Mouse (Mus musculus) 3T3-L1 (cell line): Measurements from ENCODE around the gene Itpr3.

Experiments used
- DNase-seq: peaks from one replicate; pipeline ENCODE4 v3.0.0-alpha.2; 2015; ENCODE audit warnings: low read depth, low spot score

Itpr3 gene

DNA sequence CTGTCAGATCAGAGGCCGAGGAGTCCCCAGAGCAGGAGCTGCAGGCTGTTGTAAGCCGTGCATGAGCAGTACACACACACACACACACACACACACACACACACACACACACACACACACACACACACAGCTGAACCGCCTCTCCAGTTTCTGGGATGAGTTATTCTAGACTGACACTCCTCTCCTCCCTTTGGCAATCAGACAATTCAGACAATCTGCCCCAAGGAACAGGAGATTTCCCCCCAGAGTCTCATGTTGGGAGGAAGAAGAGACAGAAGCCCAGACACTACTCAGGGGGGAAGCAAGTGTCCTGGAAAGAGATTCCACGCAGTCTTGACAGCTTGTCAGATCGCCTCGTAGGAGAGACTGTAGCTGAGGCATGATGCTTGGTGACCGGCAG lies 82.2 kb downstream of the Itpr3 start:
- DNase-seq: peak; percentile 42

DNA sequence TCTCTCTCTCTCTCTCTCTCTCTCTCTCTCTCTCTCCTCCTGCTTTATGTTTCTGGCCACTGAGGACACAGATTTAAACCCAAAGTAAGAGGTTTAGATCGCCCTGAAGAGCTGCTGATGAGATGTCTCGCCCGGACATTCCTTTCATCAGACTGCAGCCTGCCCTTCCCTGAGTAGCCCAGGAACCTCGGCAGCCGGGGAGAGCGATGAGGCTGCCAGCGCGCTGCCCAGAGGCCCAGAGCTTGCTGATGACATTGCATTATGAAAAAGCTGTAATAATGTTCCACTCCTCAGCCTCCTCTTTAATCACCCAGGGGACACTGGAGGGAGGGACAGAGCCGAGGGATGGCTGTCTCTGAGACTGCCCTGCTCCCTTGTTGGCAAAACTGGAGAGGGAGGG lies 83.2 kb downstream of the Itpr3 start:
- DNase-seq: peak; percentile 59

DNA sequence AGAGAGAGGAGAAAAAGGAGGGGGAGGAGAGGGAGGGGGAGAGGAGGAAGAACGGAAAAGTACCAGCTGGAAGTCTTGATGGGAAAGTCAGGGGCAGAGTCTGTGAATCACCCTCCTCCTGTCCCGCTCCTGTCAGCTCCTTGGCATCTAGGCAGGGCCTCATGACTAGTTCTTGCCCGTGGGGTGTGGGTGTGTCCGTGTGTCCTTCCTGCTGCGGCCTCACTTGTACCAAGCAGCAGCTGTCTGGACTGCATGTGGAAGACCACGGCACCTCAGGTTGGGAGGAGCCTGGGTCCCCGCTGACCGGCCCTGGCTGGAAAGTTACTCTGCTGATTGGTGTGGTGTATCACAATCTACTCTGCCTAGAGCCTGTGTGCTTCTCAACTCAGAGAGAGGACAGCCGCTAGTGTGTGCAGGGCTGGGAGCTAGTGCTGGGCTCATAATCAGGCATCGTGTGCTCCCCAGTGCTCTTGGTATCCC lies 84.9 kb downstream of the Itpr3 start:
- peak; percentile 100 for DNase-seq

DNA sequence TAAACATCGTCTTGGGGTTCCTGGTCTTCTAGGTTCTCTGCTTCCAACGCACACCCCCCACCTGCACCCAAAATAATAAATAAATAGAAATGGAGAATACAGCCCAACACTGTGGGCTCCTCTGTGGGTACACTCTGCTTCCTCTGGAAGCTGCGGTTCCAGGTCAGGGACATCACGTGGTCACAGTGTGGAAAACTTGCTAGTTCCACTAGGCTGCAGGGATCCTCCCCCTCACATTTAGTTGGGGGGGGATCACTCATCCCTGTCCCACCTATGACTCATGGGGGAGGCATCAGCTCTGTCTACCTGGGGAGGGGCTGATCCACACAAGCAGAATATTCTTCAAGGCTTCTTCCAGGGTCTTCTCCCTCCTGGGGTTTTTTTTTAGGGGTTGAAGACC lies 87.0 kb downstream of the Itpr3 start:
- no peak for DNase-seq

DNA sequence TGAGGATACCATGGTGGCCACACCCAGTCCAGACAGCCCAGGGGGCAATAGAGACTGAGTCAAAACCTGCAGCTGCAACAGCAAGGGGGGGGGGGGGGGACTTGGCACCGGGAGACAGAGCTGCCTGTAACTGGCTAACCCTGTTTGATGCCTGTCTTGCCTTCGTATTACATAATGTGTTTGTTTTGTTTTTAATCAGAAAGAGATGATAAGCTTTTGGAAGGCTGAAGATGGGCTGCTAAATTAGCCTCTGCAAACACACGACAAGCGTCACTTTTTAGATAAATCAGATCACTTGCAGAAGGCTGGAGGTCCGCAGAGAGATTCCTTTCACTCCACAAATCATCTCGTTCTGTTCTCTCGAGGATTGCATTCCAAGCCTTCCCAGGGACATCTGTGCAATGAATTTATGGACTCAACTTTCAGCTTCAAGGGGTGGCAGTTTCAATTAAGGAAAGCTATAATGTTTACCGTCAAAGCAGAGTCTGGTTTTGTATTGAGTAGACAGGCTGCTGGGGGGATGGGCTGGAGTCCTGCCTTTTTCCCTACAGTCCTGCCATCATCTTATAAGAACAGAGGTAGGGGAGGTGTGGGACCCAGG lies 89.3 kb downstream of the Itpr3 start:
- peak; percentile 75 for DNase-seq

- DNase-seq: no peak
Measured at GRCm38 (mm10) chr17:27150871-27151270, 93.8 kb downstream of the Itpr3 start.

DNA sequence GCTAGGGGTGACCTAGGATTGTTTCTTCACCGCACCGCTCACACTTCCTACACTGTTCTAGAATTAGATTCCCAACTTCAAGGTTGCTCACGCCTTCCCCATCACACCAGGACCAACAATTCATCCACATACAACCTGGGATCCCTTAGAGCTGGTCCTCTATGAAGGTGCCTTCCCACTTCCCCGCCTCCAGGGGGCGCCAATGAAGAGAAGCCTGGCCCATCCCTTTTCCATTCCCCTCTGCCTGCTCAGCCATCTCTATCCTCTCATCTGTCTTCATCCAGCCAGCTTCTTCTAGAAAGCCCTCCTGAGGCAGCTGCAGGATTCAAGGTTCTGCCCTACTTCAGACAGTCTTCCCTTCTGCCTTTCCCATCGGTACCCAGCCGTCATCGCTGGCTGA lies 94.3 kb downstream of the Itpr3 start:
- no peak for DNase-seq

- peak; percentile 67 for DNase-seq
Measured at GRCm38 (mm10) chr17:27152976-27153723, 96.0 kb downstream of the Itpr3 start.

- peak; percentile 85 for DNase-seq
Measured at GRCm38 (mm10) chr17:27153773-27154193, 96.7 kb downstream of the Itpr3 start.

DNA sequence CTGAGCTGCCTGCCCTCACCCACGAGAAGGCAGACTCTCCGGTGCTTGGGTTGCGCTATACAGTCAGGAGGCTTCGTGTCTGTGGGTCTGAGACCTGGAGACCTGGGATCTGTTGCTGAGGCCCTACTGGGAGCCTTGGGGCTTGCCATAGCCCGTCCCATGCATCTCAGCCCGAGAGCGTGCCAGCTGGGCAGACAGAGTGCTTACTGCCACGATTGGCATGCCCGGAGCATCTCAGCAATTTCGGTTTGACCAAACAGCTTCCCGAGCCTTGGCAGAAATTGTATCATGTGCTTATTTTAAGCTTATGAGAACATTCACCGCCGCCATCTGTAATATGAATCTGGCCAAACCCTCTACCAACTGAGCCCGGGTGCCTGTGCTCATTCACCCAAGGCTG lies 97.2 kb downstream of the Itpr3 start:
- DNase-seq: peak; percentile 67

DNA sequence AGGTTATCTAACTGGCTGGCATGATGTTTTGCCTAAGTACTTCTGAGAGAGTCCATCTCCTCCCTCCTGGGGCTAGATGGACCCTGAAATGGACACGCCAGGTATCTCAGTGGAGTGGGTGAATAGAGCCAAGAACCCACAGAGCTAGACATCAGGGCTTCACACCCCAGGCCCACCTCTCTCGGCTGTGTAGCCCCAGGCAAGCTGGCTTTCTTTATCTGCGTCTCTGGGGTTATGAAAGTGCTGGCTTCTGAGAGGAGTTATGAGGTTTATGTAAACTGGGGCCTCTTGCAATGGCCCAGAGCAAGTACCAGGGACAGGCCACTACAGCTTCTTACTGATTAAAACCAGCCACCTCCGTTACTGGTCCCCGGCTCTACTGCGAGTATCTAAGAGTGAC lies 97.8 kb downstream of the Itpr3 start:
- DNase-seq: no peak

DNA sequence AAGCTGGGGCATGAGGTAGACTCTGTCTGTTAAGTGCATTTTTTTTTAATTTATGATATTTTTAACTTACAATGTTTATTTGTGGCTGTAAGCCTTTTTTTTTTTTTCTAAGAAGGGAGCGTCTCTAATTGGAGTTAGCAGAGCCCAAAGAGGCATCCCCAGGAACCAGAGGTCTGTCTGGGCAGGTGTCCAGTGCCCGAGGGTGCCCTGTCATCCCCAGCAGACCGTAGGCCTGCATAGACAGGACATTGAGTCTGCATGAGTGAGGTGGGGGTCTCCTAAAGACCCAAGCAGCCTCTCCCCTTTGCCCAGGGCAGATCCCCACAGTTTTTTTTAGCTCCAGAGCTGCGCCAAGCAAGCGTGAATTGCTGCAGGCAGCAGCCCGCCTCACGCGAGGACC lies 98.6 kb downstream of the Itpr3 start:
- no peak for DNase-seq

GRCm38 (mm10) chr17:27158439-27158838 lies 101.3 kb downstream of the Itpr3 start:
- no peak for DNase-seq

DNA sequence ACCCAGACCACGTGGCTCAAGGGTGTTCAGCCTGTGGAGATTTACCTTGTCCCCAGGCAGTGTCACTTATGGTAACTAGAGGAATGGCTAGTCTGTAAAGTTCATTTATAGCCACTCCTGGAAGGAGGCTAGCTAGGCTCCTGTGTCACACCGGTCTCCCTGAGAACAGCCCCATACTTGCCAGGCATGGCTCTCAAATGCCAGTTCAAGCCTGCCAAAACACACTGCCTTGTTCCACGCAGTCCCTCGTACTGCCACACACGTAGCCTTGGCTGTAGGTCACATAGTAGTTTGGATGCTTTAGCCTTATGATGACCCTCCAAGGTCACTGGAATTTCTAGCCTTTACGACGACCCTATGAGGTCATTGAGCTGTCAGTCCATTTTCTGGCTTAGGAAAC lies 102.1 kb downstream of the Itpr3 start:
- no peak for DNase-seq

GRCm38 (mm10) chr17:27160905-27161304 lies 103.8 kb downstream of the Itpr3 start:
- peak; percentile 89 for DNase-seq

DNA sequence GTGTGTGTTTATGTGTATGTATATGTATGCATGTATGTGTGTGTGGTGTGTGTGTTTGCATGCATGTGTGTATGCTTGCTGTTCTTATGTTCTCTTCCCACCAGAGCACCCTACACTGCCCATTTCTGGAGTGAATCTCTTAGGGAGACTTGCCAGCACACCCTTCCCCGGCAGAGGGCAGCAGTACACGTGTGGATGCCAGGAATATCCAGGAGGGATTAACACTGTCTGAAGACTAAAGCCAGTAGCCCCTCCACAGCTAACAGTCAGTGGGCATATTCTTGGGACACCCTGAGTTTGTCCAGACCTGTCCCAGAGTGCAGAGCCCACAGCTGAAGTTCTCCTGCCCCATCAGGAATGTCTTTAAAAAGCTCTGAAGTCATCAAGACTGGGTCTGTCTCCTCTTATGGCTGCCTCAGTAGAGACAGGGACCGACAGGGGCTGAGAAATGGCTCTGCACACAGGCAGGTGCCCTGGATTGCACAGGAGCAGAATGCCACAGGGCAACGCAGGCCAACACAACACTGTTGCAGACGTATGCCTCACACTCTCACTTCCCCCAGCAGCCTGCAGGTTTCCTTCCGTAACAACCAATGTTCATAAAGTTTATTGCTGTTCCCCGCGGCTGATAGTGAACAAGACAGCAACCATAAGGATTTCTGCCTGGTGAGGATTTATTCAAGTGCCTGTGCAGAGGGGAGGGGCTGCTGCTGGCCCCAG lies 108.1 kb downstream of the Itpr3 start:
- peak; percentile 77 for DNase-seq

GRCm38 (mm10) chr17:27166901-27167300 lies 109.8 kb downstream of the Itpr3 start:
- DNase-seq: no peak

GRCm38 (mm10) chr17:27167545-27167944 lies 110.4 kb downstream of the Itpr3 start, which contains the start of gene Ip6k3:
Ip6k3 (minus strand) TSS chr17:27167795.
- DNase-seq: no peak

- DNase-seq: no peak
Measured at GRCm38 (mm10) chr17:27168569-27168968, 111.5 kb downstream of the Itpr3 start.

DNA sequence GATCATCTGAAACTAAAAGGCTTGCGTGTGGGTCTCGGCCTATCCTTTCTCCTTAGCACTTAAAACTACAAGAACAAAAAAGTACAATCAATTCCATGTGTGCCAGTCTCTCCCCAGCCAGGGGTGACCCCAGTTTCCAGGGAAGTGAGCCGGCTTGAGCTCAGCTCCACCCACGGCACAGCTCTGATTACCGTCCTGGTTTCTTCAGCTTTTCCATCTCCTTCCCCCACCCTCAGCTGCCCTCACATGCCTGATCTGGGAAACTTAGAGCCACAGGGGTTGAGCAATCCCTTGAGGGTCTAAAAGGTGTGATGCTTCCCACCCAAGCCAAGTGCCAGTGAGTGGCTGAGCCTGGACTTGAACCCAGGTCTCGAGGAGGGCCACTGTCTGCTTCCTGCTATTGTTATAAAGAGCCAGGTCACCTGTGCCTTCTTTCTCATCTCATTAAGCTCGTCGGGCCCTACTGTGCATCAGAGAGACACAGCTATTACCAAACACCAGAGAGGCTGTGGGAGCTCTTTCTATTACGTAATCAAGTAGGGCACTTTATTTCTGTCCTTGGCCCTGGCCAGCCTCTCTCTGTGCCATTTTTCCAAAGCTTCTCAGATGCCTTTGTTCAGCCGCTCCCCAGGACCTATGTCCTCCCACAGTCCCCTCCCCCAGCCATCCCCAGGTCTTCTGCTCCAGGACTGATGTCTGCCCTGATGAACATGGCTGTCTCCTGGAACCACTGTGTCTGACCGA lies 113.0 kb downstream of the Itpr3 start:
- DNase-seq: peak; percentile 34

- no peak for DNase-seq
Measured at GRCm38 (mm10) chr17:27171121-27171520, 114.0 kb downstream of the Itpr3 start.
